Mouse (Mus musculus) embryonic fibroblast, embryonic 13.5 days (primary cell): ENCODE data around the gene Gprasp2.

Source experiments
- CTCF ChIP-seq: IDR thresholded peaks from 2 replicates; pipeline ENCODE4 v1.5.1; 2011; ENCODE audit warnings: mild to moderate bottlenecking, control low read depth, low read length, moderate library complexity, borderline replicate concordance; ENCODE audit not compliant: insufficient read depth
- POLR2A ChIP-seq: IDR thresholded peaks from 2 replicates; pipeline ENCODE4 v1.6.1; 2011; ENCODE audit warnings: low read depth, mild to moderate bottlenecking, control low read depth, low read length, moderate library complexity

GRCm38 (mm10) chrX:135837896-135838295 lies 938 bp upstream of the Gprasp2 start:
- TF ChIP-seq POLR2A (no peak), CTCF (no peak)
